Mouse (Mus musculus) heart, postnatal 0 days (tissue): ENCODE measurements around the gene Ccser1.

ENCODE experiments used
- CTCF ChIP-seq: IDR thresholded peaks from 2 replicates; pipeline ENCODE4 v1.5.1; 2016; ENCODE audit warnings: antibody characterized with exemption, control low read depth, low read depth
- EP300 ChIP-seq: IDR thresholded peaks from 2 replicates; pipeline ENCODE4 v1.6.1; 2016; ENCODE audit warnings: antibody characterized with exemption, low read depth

DNA sequence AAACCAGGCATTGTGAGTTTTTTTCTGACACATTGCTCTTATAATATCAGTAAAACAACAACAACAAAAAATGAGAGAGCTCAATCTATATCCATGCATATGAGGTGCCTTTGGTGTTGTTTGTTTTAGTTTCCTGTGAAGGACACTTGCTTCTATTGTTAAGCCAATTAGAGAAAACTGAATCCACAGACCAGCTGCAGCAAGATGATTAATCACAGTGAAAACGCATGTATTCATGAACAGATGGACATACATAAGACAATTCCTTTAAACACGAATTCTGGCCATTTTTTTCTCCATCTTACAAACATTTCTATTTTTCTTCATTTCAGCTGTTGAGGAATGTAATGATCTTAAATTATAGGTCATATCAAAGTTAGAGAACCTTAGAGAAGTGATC, 387.4 kb downstream of the Ccser1 start:
- no peak for TF ChIP-seq CTCF
- no peak for TF ChIP-seq EP300
